Mouse (Mus musculus): Measurements from ENCODE around the gene Ano8.

GRCm38 (mm10) chr8:71466198-71466597 lies 19.6 kb downstream of the Ano8 start:
- TF ChIP-seq GATA1 (IDR thresholded peaks at IDR 0.05; ENCODE audit: borderline replicate concordance, low read length) (no peak), CTCF (IDR thresholded peaks at IDR 0.05; ENCODE audit: low read depth, low read length) (no peak), GATA2 (IDR thresholded peaks at IDR 0.05; ENCODE audit: borderline replicate concordance, low read depth, low read length) (no peak), POLR2AphosphoS5 (IDR thresholded peaks at IDR 0.05; ENCODE audit: insufficient replicate concordance, low read depth, low read length) (no peak), TAL1 (conservative IDR thresholded peaks at IDR 0.05; ENCODE audit: low read depth, low read length) (no peak)

All from G1E (cell line).